Mouse (Mus musculus) cerebellum, adult 11-12 months (tissue): ENCODE data around the gene Tnfrsf9.
A peak's percentile ranks its signal among the peaks of the same experiment; 100 is the strongest.
"Not testable (repeated sequence)": the region's sequence is repeated elsewhere in the genome, so short reads cannot be mapped to it uniquely, and the experiment has no call there.

Experiments used
- DNase-seq: peaks from one replicate; pipeline ENCODE4 v3.0.0; 2022

Tnfrsf9 gene

GRCm38 (mm10) chr4:150914290-150914733, at the start of gene Tnfrsf9, which contains the start of gene Park7:
Tnfrsf9 (plus strand) TSS chr4:150914562.
Park7 (minus strand) TSS chr4:150914437.
- peak; percentile 98 for DNase-seq

DNA sequence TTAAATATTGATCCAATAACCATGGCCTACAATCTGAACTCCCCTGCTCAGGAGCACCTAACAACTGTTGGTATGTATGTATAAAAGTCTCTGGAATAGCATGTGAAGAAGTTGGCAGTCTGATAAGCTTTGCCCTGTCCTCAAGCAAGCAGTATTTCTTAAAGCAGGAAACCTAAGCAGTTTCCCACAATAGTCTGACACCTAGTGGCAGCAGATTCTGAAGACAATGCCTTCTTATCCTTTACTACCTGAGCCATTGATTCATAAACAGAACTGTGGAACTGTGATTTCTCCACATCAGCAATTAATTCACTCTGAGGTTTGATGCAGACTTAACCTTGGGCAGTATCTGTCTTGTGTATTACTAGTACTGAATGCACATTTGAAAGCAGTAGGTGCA, 49.0 kb upstream of the Tnfrsf9 start:
- DNase-seq, result no peak

- DNase-seq, result no peak
These were observed 48.3 kb upstream of the Tnfrsf9 start for GRCm38 (mm10) chr4:150866069-150866468.

- no peak for DNase-seq
These were observed 47.9 kb upstream of the Tnfrsf9 start for GRCm38 (mm10) chr4:150866494-150866893.

- DNase-seq, result no peak
These were observed 46.2 kb upstream of the Tnfrsf9 start for GRCm38 (mm10) chr4:150868161-150868560.

GRCm38 (mm10) chr4:150868859-150869258, 45.5 kb upstream of the Tnfrsf9 start:
- no peak for DNase-seq

DNA sequence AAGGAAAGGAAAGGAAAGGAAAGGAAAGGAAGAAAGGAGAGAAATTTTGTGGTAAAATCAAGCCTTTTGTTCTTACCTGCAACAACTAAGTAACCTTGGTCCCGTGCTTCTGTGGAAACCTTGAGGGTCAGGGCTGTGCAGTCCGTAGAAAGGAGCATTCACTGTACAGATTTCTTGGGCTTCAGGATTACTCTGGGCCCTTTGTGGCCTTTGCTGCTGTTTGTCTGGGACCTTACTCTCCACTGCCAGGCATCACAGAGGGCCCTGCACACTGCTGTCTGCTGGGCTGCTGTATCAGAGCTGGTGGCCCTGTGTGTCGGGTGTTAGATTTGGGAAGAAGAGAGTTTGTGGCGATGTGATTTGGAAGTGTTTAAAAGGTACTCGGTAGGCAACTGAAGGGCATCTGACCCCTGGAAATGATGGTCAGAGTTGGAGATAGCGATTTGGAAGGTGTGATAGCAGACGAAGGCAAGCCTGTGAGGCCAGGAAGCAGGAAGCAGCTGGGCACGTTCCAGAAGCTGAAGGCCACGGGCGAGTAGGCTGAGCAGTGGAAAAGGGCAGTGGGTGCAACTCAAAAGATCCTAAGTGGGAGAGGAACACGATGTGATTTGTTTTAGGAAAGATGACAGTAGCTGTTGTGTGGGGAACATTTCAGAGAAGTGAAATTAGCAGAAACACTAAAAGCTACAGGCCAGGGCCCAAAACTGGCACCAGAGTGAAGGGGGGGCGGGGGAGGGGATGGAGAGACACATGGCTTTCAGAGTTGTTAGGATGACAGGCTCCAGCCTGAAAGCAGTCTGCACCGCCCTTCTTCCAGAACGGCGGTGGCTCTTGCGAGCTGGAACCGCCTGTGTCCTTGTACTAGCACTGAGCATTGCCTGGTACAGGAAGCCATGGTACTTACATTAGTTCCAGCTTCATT, 44.8 kb upstream of the Tnfrsf9 start:
- DNase-seq, result no peak

- no peak for DNase-seq
These were observed 43.4 kb upstream of the Tnfrsf9 start for GRCm38 (mm10) chr4:150870963-150871391.

- no peak for DNase-seq
These were observed 42.8 kb upstream of the Tnfrsf9 start for GRCm38 (mm10) chr4:150871392-150872138.

- DNase-seq, result no peak
These were observed 42.2 kb upstream of the Tnfrsf9 start for GRCm38 (mm10) chr4:150872139-150872651.

GRCm38 (mm10) chr4:150872681-150873080, 41.7 kb upstream of the Tnfrsf9 start:
- DNase-seq, result no peak

- DNase-seq, result not testable (repeated sequence)
These were observed 39.9 kb upstream of the Tnfrsf9 start for GRCm38 (mm10) chr4:150874416-150874815.

- DNase-seq, result no peak
These were observed 39.0 kb upstream of the Tnfrsf9 start for GRCm38 (mm10) chr4:150875393-150875792.

GRCm38 (mm10) chr4:150879631-150880030, 34.7 kb upstream of the Tnfrsf9 start:
- DNase-seq, result no peak

GRCm38 (mm10) chr4:150880364-150880763, 34.0 kb upstream of the Tnfrsf9 start:
- DNase-seq, result no peak

DNA sequence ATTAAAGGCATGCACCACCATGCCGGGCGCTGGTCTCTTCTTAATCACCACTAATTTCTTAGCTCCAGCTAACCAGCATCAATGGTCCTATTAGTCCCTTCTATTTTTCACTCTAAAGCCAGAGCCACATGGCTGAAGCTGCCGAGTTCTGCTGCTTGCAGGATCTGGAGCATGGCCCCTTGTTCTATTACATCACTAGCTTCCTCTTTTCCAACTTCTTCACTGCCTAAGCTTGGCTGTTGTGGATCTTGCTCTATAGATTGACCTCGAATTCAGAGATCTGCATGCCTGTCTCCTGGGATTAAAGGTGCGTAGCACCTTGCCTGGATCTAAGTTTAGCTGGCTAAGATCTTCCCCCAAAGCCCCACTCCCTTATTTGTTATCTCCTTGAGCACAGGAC, 31.7 kb upstream of the Tnfrsf9 start:
- DNase-seq, result no peak

GRCm38 (mm10) chr4:150887903-150888302, 26.5 kb upstream of the Tnfrsf9 start:
- no peak for DNase-seq

- DNase-seq, result no peak
These were observed 25.9 kb upstream of the Tnfrsf9 start for GRCm38 (mm10) chr4:150888492-150888891.

DNA sequence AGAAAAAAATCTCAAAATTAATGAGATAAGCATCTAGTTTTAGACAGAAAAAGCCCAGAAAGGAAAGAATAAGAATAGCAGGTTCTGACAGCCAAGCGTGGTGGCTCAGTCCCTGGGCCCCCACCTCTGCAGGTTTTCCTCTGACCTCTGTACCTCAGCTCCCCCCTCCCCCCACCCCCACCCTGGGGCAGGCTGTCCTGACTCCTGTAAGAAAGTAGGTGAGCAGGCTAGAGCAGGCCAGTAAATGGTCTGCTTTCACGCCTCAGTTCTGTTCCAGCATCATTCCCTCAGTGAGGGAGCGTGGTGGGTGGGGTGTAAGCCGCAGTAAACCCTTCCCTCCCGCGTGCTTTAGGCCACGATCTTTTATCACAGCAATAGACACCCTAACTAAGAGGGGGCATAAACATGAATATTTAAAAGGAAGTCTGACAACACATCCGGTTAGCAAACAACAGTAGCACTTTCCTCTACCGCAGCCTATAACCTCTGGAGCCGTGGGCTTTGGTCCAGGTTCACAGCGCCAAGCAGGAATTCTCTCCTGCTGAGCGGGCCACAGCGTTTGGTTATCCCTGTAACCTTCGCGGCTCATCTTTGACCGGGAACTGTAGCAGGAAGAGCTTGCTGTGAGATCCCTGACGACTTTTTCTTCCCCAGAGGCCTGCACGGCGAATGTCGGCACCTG, 24.9 kb upstream of the Tnfrsf9 start:
- no peak for DNase-seq

DNA sequence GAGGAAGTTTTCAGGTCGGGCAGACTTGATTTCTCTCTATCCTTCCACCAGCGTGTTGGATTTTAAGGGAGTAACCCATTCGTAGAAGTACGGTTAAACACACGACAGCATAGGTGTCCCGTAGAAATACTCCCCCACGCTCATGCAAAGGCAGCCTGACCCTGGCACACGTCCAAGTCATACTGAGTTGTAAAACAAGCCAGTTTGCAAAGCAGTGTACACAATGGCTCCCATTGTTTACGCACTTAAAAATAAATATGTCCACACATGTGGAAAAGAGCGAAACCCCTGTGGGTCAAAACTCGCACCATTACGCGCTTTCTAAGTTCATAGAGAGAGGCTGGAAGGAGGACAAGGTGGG, 24.4 kb upstream of the Tnfrsf9 start:
- DNase-seq, result no peak

GRCm38 (mm10) chr4:150891308-150891707, 23.1 kb upstream of the Tnfrsf9 start:
- no peak for DNase-seq

- no peak for DNase-seq
These were observed 19.5 kb upstream of the Tnfrsf9 start for GRCm38 (mm10) chr4:150894718-150895501.
